Mouse (Mus musculus) forelimb bud, embryonic 11.5 days (tissue): Measurements from ENCODE around the gene Becn1.

Experiments
- DNase-seq: peaks from one replicate; pipeline ENCODE4 v3.0.0-alpha.2; 2012; ENCODE audit warnings: low read depth, low spot score

Gene Becn1

DNA sequence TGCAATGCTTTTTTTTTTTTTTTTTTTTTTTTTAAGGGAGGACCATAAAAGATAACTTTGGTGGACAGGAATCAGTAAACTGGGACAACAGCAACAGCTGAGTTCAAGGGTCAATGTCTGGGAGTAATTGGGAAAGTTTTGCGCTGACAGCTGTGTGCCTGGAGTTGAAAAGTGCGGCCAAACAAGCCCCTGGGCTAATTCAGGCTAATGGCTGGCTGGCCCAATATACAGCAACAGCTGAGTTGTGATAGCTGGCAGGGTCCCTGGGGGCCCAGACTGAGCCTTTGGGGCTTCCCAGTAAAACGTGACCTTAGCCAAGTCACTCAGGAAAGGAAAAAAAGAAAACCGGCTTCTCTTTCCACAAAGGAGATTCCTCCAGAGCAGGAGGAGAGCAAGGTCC lies 57.0 kb downstream of the Becn1 start:
- DNase-seq, result peak; percentile 70

- no peak for DNase-seq
Measured at GRCm38 (mm10) chr11:101238071-101238647, 63.9 kb downstream of the Becn1 start.

DNA sequence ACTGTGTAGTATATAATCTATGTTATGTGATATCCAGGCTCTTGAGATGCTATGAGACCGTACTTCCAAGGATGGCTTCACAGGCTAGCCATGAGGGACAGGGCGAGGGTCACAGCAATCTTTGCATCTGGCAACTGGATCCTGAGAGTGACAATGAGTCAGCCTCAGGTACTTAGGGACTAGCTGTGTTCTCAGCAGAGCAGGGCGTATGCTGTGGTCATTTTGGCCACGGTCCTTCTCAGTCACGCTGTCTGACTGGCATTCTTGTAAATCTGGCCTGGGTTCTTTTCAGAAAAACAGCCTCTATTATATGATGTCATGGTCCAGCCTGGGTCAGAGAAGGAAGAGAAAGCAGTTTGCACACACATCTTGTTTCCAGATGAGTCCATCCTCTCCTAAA lies 65.3 kb downstream of the Becn1 start:
- DNase-seq, result no peak
